8 mouse cellular contexts compared by ENCODE assay signal in genomic region chr4:104913291-104914129, GRCm38 (mm10). TPM values are rescaled to one million over a fixed set of nuclear protein-coding genes. Genes with fewer than 3 reads are reported as not detected.
A peak's percentile ranks its signal among the peaks of the same experiment; 100 is the strongest.
DNase-seq lines count a peak whose midpoint lies in the region; ATAC-seq lines count a peak whose summit lies in the region.
"Had no signal": no experiment of that assay in that cellular context is flagged by ENCODE, and none has a peak within 500 bp of the region (broad histone marks: within the 10 kb centered on the region; RNA-seq: fewer than 3 reads in every experiment).

Gene Fyb2 (plus strand): TSS chr4:104913456.

- no peaks in the 10 kb centered on the region for H3K36me3 ChIP-seq in hindbrain, embryonic 11.5 days (ENCODE audit: control insufficient read depth, insufficient read depth, low read length)
- H3K36me3 ChIP-seq in limb, embryonic 13.5 days, result no peaks in the 10 kb centered on the region
- no peaks in the 10 kb centered on the region for H3K36me3 ChIP-seq in neural tube, embryonic 12.5 days

- peak within 1 kb of the TSS; percentile 19; the same call in 1 of the 2 replicates for H3K4me2 ChIP-seq in hindbrain, embryonic 11.5 days (replicated peaks; ENCODE audit: low read depth, low read length)
- peak within 1 kb of the TSS; percentile 48 for H3K4me2 ChIP-seq in limb, embryonic 13.5 days (replicated peaks)
- peak within 1 kb of the TSS; percentile 48 for H3K4me2 ChIP-seq in neural tube, embryonic 12.5 days (replicated peaks)

- no peaks in the 10 kb centered on the region for H3K9me3 ChIP-seq in hindbrain, embryonic 11.5 days (ENCODE audit: control insufficient read depth, low read length)
- H3K9me3 ChIP-seq in limb, embryonic 13.5 days, result no peaks in the 10 kb centered on the region
- no peaks in the 10 kb centered on the region for H3K9me3 ChIP-seq in neural tube, embryonic 12.5 days

- no peaks in the 10 kb centered on the region for H3K4me1 ChIP-seq in hindbrain, embryonic 11.5 days (replicated peaks; ENCODE audit: control insufficient read depth, insufficient read depth, low read length)
- 0 out of 2 replicates have a peak, but pooled peaks cover 12% of the 10 kb centered on the region for H3K4me1 ChIP-seq in limb, embryonic 13.5 days
- no peaks in the 10 kb centered on the region for H3K4me1 ChIP-seq in neural tube, embryonic 12.5 days

- no peak within 1 kb of the TSS for H3K9ac ChIP-seq in hindbrain, embryonic 11.5 days (ENCODE audit: low read depth, low read length)
- H3K9ac ChIP-seq in limb, embryonic 13.5 days, result no peak within 1 kb of the TSS
- H3K9ac ChIP-seq in neural tube, embryonic 12.5 days, result no peak within 1 kb of the TSS

- DNase-seq in ovary, postnatal 36 days (ENCODE audit: low spot score), result peak; percentile 32
- DNase-seq in ovary, postnatal 14 days (ENCODE audit: low spot score), result no peak
- DNase-seq in hindbrain, embryonic 11.5 days (ENCODE audit: low spot score), result no peak
- DNase-seq in layer of hippocampus, adult 8-10 months (ENCODE audit: low spot score in 2 of 2), result no peak

- no peaks in the 10 kb centered on the region for H3K27me3 ChIP-seq in hindbrain, embryonic 11.5 days (ENCODE audit: control insufficient read depth, insufficient read depth, low read length)
- peaks cover 18% of the 10 kb centered on the region for H3K27me3 ChIP-seq in limb, embryonic 13.5 days
- no peaks in the 10 kb centered on the region for H3K27me3 ChIP-seq in neural tube, embryonic 12.5 days (replicated peaks)

- WGBS in hindbrain, embryonic 11.5 days, result 23% methylated on average over 23 of the region's 23 CpGs
- 24% methylated on average over 23 of the region's 23 CpGs for WGBS in limb, embryonic 13.5 days
- 23% methylated on average over 23 of the region's 23 CpGs for WGBS in neural tube, embryonic 12.5 days

- H3K27ac ChIP-seq in hindbrain, embryonic 11.5 days (ENCODE audit: low read depth, low read length), result no peak within 1 kb of the TSS
- no peak within 1 kb of the TSS for H3K27ac ChIP-seq in limb, embryonic 13.5 days
- no peak within 1 kb of the TSS for H3K27ac ChIP-seq in neural tube, embryonic 12.5 days

- no peak for ATAC-seq in hindbrain, embryonic 11.5 days (ENCODE audit: low FRiP score)
- no peak for ATAC-seq in limb, embryonic 13.5 days (ENCODE audit: low FRiP score, low read depth)
- ATAC-seq in neural tube, embryonic 12.5 days (ENCODE audit: low FRiP score, low read depth), result no peak
- ATAC-seq in monocyte, adult 5-6 weeks (replicated peaks; ENCODE audit: insufficient number of reproducible peaks, low FRiP score, low TSS enrichment, poor library complexity, severe bottlenecking), result no peak

- H3K4me3 ChIP-seq in hindbrain, embryonic 11.5 days (ENCODE audit: low read depth, low read length), result no peak within 1 kb of the TSS
- H3K4me3 ChIP-seq in limb, embryonic 13.5 days, result peak within 1 kb of the TSS; percentile 10; the same call in 1 of the 2 replicates
- H3K4me3 ChIP-seq in neural tube, embryonic 12.5 days, result 0 out of 2 replicates have a peak within 1 kb of the TSS, but pooled peaks have one; percentile 5
- H3K4me3 ChIP-seq: myocyte had no signal

RNA-seq across cellular contexts. Expression of gene Fyb2, which starts in this region (rescaled TPM):
- 0.04 and 0.20 TPM in 2 replicates for polyA plus RNA-seq in hindbrain, embryonic 11.5 days (2014; fragmentation: Nextera tagmentation; extraction: Ambion mirVana)
- 0.22 and 0.26 TPM in 2 replicates for polyA plus RNA-seq in limb, embryonic 13.5 days (2015; fragmentation: Nextera tagmentation; extraction: Ambion mirVana)
- 0.11 TPM in 1 of 2 replicates, not detected in the other for polyA plus RNA-seq in neural tube, embryonic 12.5 days (2016; fragmentation: Nextera tagmentation; extraction: Ambion mirVana)
- not detected in 3 replicates for total RNA-seq in monocyte, adult 5-6 weeks (2017)
- 1 to 10 TPM; 2.3 to 3.3 (median 2.6) TPM for total RNA-seq in layer of hippocampus, adult 8-10 months (2022)
